Mouse (Mus musculus): Measurements from ENCODE around the gene Plekhg6.

Gene Plekhg6

GRCm38 (mm10) chr6:125328243-125328642 is 52.4 kb downstream of the Plekhg6 start:
- no peak for DNase-seq (ENCODE audit: low spot score in 2 of 2)

- DNase-seq (ENCODE audit: low spot score in 2 of 2) = no peak
These were observed 55.3 kb downstream of the Plekhg6 start for GRCm38 (mm10) chr6:125325337-125325736.

- no peak for DNase-seq (ENCODE audit: low spot score in 2 of 2)
These were observed 57.0 kb downstream of the Plekhg6 start for GRCm38 (mm10) chr6:125323547-125323946.

GRCm38 (mm10) chr6:125322794-125323193 is 57.8 kb downstream of the Plekhg6 start:
- DNase-seq (ENCODE audit: low spot score in 2 of 2) = no peak

- no peak for DNase-seq (ENCODE audit: low spot score in 2 of 2)
These were observed 59.3 kb downstream of the Plekhg6 start for GRCm38 (mm10) chr6:125321114-125321855.

GRCm38 (mm10) chr6:125320323-125320722 is 60.3 kb downstream of the Plekhg6 start, which contains the start of gene Scnn1a:
TSS of gene Scnn1a (plus strand) at chr6:125320659.
- DNase-seq (ENCODE audit: low spot score in 2 of 2) = no peak

GRCm38 (mm10) chr6:125319919-125320296 is 60.7 kb downstream of the Plekhg6 start:
- no peak for DNase-seq (ENCODE audit: low spot score in 2 of 2)

- peak in 1 of 2 experiments; percentile 45 for DNase-seq (ENCODE audit: low spot score in 2 of 2)
These were observed 61.3 kb downstream of the Plekhg6 start for GRCm38 (mm10) chr6:125318981-125319918.

GRCm38 (mm10) chr6:125317077-125317476 is 63.5 kb downstream of the Plekhg6 start:
- no peak for DNase-seq (ENCODE audit: low spot score in 2 of 2)

GRCm38 (mm10) chr6:125314746-125315145 is 65.8 kb downstream of the Plekhg6 start:
- no peak for DNase-seq (ENCODE audit: low spot score in 2 of 2)

- DNase-seq (ENCODE audit: low spot score in 2 of 2) = no peak
These were observed 66.4 kb downstream of the Plekhg6 start for GRCm38 (mm10) chr6:125314231-125314563.

- DNase-seq (ENCODE audit: low spot score in 2 of 2) = peak; percentile 77 to 87
These were observed 66.9 kb downstream of the Plekhg6 start, which contains the start of gene Ltbr for GRCm38 (mm10) chr6:125313546-125314230. TSS of gene Ltbr (minus strand) at chr6:125313885.
